Comparison of ENCODE assay signal across 10 mouse cellular contexts in genomic region chr14:80212916-80213315, GRCm38 (mm10).
DNase-seq lines count a peak whose midpoint lies in the region; ATAC-seq and TF ChIP-seq lines count a peak whose summit lies in the region.
"Had no signal": no experiment of that assay in that cellular context is flagged by ENCODE, and none has a peak within 500 bp of the region (broad histone marks: within the 10 kb centered on the region; RNA-seq: fewer than 3 reads in every experiment).

No protein-coding gene starts in this region.

- no peak overlapping the region for H3K9ac ChIP-seq in lung, postnatal 0 days (replicated peaks; ENCODE audit: low read depth)
- H3K9ac ChIP-seq in forebrain, postnatal 0 days: no peak overlapping the region

- H3K36me3 ChIP-seq in lung, postnatal 0 days (ENCODE audit: insufficient read depth, low read length): no peaks in the 10 kb centered on the region
- H3K36me3 ChIP-seq in forebrain, postnatal 0 days (ENCODE audit: insufficient read depth): no peaks in the 10 kb centered on the region

- no peak for TF ChIP-seq EP300 in lung, postnatal 0 days (IDR thresholded peaks at IDR 0.05)

- WGBS in lung, postnatal 0 days: 22% methylated on average over 2 of the region's 2 CpGs
- WGBS in forebrain, postnatal 0 days: 26% methylated on average over 2 of the region's 2 CpGs

- peak; percentile 24 for TF ChIP-seq CTCF in lung, postnatal 0 days (IDR thresholded peaks at IDR 0.05)
- TF ChIP-seq CTCF in forebrain, postnatal 0 days (IDR thresholded peaks at IDR 0.05; ENCODE audit: low read depth): peak; percentile 87

- H3K4me2 ChIP-seq in lung, postnatal 0 days (replicated peaks; ENCODE audit: low read depth, low read length): no peak overlapping the region
- H3K4me2 ChIP-seq in forebrain, postnatal 0 days (ENCODE audit: low read depth): no peak overlapping the region

- no peaks in the 10 kb centered on the region for H3K9me3 ChIP-seq in lung, postnatal 0 days (ENCODE audit: low read length)
- H3K9me3 ChIP-seq in forebrain, postnatal 0 days (ENCODE audit: low read length): no peaks in the 10 kb centered on the region

- ATAC-seq in lung, postnatal 0 days: no peak
- peak; percentile 95 for ATAC-seq in forebrain, postnatal 0 days
- ATAC-seq: intestine, embryonic 16.5 days had no signal

- H3K27me3 ChIP-seq in lung, postnatal 0 days (replicated peaks; ENCODE audit: insufficient read depth, low read length): no peaks in the 10 kb centered on the region
- H3K27me3 ChIP-seq in forebrain, postnatal 0 days (ENCODE audit: insufficient read depth, low read length): no peaks in the 10 kb centered on the region
- H3K27me3 ChIP-seq: megakaryocyte, embryonic 14.5 days had no signal

- intact Hi-C loops in left cerebral cortex, postnatal 14 days (cut with DNase I): loop anchor here (2.0 to 10.0 kb wide), 2 partner anchors 368 to 596 kb away; no protein-coding TSS in a partner anchor

- no peaks in the 10 kb centered on the region for H3K4me1 ChIP-seq in lung, postnatal 0 days (ENCODE audit: insufficient read depth, low read depth, low read length)
- no peaks in the 10 kb centered on the region for H3K4me1 ChIP-seq in forebrain, postnatal 0 days (ENCODE audit: insufficient read depth)
- H3K4me1 ChIP-seq: megakaryocyte, embryonic 14.5 days had no signal

- H3K4me3 ChIP-seq in lung, postnatal 0 days (ENCODE audit: low read depth, low read length): no peak overlapping the region
- H3K4me3 ChIP-seq in forebrain, postnatal 0 days (ENCODE audit: low read depth, low read length): no peak overlapping the region
- H3K4me3 ChIP-seq: megakaryocyte, embryonic 14.5 days had no signal

- no peak overlapping the region for H3K27ac ChIP-seq in lung, postnatal 0 days (ENCODE audit: low read length)
- no peak overlapping the region for H3K27ac ChIP-seq in forebrain, postnatal 0 days (ENCODE audit: low read depth, low read length)

- DNase-seq in lung, postnatal 0 days (ENCODE audit: low spot score): no peak
- DNase-seq in lung, postnatal 36 days: no peak
- DNase-seq in forebrain, postnatal 0 days: peak; percentile 89
- DNase-seq in left cerebral cortex, postnatal 14 days (ENCODE audit: low spot score in 2 of 2): peak; percentile 60 to 77
- peak; percentile 23 for DNase-seq in right cerebral cortex, postnatal 4 days
- no peak for DNase-seq in adrenal gland, adult (ENCODE audit: inconsistent age in 2 of 2, low spot score in 1 of 2)
- DNase-seq in urinary bladder, postnatal 25 days (ENCODE audit: low spot score): no peak
- DNase-seq in gastrocnemius, adult 18-20 months (ENCODE audit: low spot score): no peak

Comparison
In these comparisons a context has a peak if more than half of its experiments do, and no peak if none do; other contexts are left out.
1. DNase-seq: peak in forebrain, postnatal 0 days (single experiment), left cerebral cortex, postnatal 14 days (2 of 2) and right cerebral cortex, postnatal 4 days (single experiment); none in lung, postnatal 0 days (single experiment), lung, postnatal 36 days (single experiment), adrenal gland, adult (0 of 2), urinary bladder, postnatal 25 days (single experiment) and gastrocnemius, adult 18-20 months (single experiment).